Mouse (Mus musculus) embryonic facial prominence, embryonic 13.5 days (tissue): ENCODE results near the gene Nbl1. TPM values are rescaled to one million over a fixed set of nuclear protein-coding genes. Genes with fewer than 3 reads are reported as not detected.

ENCODE experiments used
- ATAC-seq: fragments of 200-750 bp; cut with Nextera tagmentation; 2 replicates; pipeline ENCODE4 v1.8.0; 2017; ENCODE audit warnings: low read depth; ENCODE audit not compliant: insufficient number of reproducible peaks, insufficient read depth, low FRiP score, low TSS enrichment
- H3K27ac ChIP-seq: fragments of 300-500 bp; sonication (generic); 2 replicates; pipeline ENCODE4 v1.5.1; 2015; ENCODE audit warnings: moderate library complexity, mild to moderate bottlenecking, inconsistent platforms
- H3K27me3 ChIP-seq: fragments of 300-500 bp; sonication (generic); 2 replicates; pipeline ENCODE4 v1.6.1; 2015; ENCODE audit warnings: mild to moderate bottlenecking, inconsistent platforms
- H3K36me3 ChIP-seq: fragments of 300-500 bp; sonication (generic); 2 replicates; pipeline ENCODE4 v1.6.1; 2015; ENCODE audit warnings: mild to moderate bottlenecking, inconsistent platforms
- H3K4me1 ChIP-seq: fragments of 300-500 bp; sonication (generic); 2 replicates; pipeline ENCODE4 v1.6.1; 2015; ENCODE audit warnings: inconsistent platforms
- H3K4me2 ChIP-seq: fragments of 300-500 bp; sonication (generic); 2 replicates; pipeline ENCODE4 v1.6.1; 2015; ENCODE audit warnings: moderate library complexity, mild to moderate bottlenecking, inconsistent platforms
- H3K4me3 ChIP-seq: fragments of 300-500 bp; sonication (generic); 2 replicates; pipeline ENCODE4 v1.5.1; 2015; ENCODE audit warnings: mild to moderate bottlenecking, inconsistent platforms
- H3K9ac ChIP-seq: fragments of 300-500 bp; sonication (generic); 2 replicates; pipeline ENCODE4 v1.6.1; 2015; ENCODE audit warnings: mild to moderate bottlenecking, inconsistent platforms
- H3K9me3 ChIP-seq: fragments of 300-500 bp; sonication (generic); 2 replicates; pipeline ENCODE4 v1.6.1; 2016; ENCODE audit warnings: inconsistent platforms
- WGBS: fragments of 180-500 bp; shearing (Covaris S2); methylation state at CpG from one replicate; pipeline ENCODE4 v1.1.7; 2015; ENCODE audit warnings: mixed read lengths; 5-methylcytosine and 5-hydroxymethylcytosine counted together
- polyA plus RNA-seq: library from polyadenylated mRNA; unstranded; fragments of >200 nt; fragmentation: Nextera tagmentation; extraction: Ambion mirVana; gene quantifications from 2 replicates; pipeline ENCODE4 v1.2.1, GENCODE M21; 2015

The Nbl1 gene
- polyA plus RNA-seq, 1 experiment from 2014 or later = 187 TPM

- 93% methylated on average over 4 of the region's 4 CpGs for WGBS
- no peak overlapping the region for H3K4me2 ChIP-seq
- no peak for ATAC-seq
These were observed 29.8 kb upstream of the Nbl1 start for GRCm38 (mm10) chr4:139122557-139122956.

GRCm38 (mm10) chr4:139120998-139121397, 28.2 kb upstream of the Nbl1 start:
- 45% methylated on average over 7 of the region's 7 CpGs for WGBS
- Histone ChIP-seq H3K9ac (no peak overlapping the region), H3K9me3 (0 out of 2 replicates have a peak, but pooled peaks cover 3% of the 10 kb centered on the region), H3K4me3 (no peak overlapping the region), H3K36me3 (no peaks in the 10 kb centered on the region), H3K27me3 (no peaks in the 10 kb centered on the region), H3K27ac (peak overlapping the region; percentile 78), H3K4me1 (peaks cover 37% of the 10 kb centered on the region), H3K4me2 (peak overlapping the region; percentile 9; the same call in 1 of the 2 replicates)
- ATAC-seq = no peak

More at GRCm38 (mm10) chr4:139122557-139122956, 29.8 kb upstream of the Nbl1 start:
- peaks cover 34% of the 10 kb centered on the region for H3K4me1 ChIP-seq
- H3K9me3 ChIP-seq = peaks cover 10% of the 10 kb centered on the region; the same call in 1 of the 2 replicates
- no peak overlapping the region for H3K9ac ChIP-seq
- no peaks in the 10 kb centered on the region for H3K27me3 ChIP-seq
- no peak overlapping the region for H3K4me3 ChIP-seq
- H3K27ac ChIP-seq = no peak overlapping the region
- peaks cover 8% of the 10 kb centered on the region for H3K36me3 ChIP-seq

DNA sequence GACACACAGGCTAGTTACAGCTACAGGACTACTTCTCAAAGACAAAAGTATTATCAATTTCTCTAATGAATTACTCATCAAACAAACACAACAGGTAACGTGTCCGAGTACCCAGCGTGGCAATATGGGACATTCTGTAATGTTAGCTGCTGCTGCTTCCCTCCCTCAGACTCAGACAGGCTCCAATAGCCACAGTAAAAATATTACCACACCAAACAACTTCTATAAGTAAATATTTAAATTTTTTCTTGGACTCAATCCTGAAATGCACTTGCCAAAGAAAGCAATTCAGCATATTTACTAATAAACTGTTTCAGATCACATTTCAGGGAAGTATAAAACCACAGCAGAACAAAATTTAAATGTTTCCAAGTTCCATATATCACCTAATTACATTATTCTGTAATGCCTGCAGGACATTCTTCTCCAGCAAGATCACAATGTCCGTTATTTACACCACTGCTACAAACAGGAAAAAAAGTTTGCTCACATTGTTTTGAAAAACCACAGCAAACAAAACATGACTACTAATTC, 27.6 kb upstream of the Nbl1 start:
- Histone ChIP-seq H3K4me1 (peaks cover 41% of the 10 kb centered on the region), H3K4me2 (peak overlapping the region; percentile 9), H3K4me3 (no peak overlapping the region), H3K27me3 (no peaks in the 10 kb centered on the region), H3K9me3 (0 out of 2 replicates have a peak, but pooled peaks cover 3% of the 10 kb centered on the region), H3K27ac (peak overlapping the region; percentile 78), H3K9ac (no peak overlapping the region), H3K36me3 (no peaks in the 10 kb centered on the region)
- WGBS = 50% methylated on average over 4 of the region's 4 CpGs
- no peak for ATAC-seq

DNA sequence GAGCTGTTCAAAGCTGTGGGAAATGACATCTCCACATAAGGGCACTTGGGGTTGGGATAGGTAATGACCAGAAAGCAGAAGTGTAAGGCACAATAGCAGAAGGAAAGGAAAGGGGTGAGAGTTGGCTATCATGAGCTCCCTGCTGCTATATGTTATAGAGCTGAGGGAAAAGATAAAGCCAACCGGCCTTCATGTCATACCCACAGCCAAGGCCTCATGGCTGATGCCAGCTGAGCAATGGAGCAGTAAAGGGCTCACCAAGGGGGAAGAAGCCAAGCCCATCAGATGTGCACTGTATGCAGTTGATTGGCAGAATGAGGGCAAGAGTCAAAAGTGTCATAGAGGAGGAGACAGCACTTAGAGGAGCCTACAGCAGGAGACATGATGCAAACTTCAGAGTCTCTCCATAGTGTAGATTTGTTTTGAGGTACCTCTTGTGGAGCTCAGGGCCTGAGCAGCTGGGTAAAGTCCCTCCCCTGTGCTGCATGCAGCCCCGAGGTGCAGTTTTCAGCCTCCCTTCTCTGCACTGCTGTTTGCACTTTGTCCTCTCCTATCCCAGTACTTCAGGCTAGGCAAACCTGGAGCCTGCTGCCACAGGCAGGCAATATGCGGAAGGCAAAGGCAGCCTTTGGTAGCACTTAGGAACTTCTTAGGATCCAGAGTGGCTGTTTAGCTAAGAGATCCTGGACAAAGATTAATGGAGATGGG, 23.7 kb upstream of the Nbl1 start:
- Histone ChIP-seq H3K36me3 (no peaks in the 10 kb centered on the region; the same call in 1 of the 2 replicates), H3K27me3 (no peaks in the 10 kb centered on the region), H3K9me3 (0 out of 2 replicates have a peak, but pooled peaks cover under 1% of the 10 kb centered on the region), H3K27ac (no peak overlapping the region), H3K4me2 (no peak overlapping the region), H3K9ac (no peak overlapping the region), H3K4me1 (peaks cover 62% of the 10 kb centered on the region), H3K4me3 (no peak overlapping the region)
- no peak for ATAC-seq
- WGBS = 76% methylated on average over 3 of the region's 3 CpGs

GRCm38 (mm10) chr4:139115721-139116120, 22.9 kb upstream of the Nbl1 start:
- Histone ChIP-seq H3K36me3 (no peaks in the 10 kb centered on the region; the same call in 1 of the 2 replicates), H3K4me3 (no peak overlapping the region), H3K4me2 (no peak overlapping the region), H3K4me1 (peaks cover 62% of the 10 kb centered on the region), H3K9me3 (no peaks in the 10 kb centered on the region), H3K27ac (no peak overlapping the region), H3K27me3 (no peaks in the 10 kb centered on the region), H3K9ac (no peak overlapping the region)
- 76% methylated on average over 5 of the region's 5 CpGs for WGBS
- ATAC-seq = no peak

DNA sequence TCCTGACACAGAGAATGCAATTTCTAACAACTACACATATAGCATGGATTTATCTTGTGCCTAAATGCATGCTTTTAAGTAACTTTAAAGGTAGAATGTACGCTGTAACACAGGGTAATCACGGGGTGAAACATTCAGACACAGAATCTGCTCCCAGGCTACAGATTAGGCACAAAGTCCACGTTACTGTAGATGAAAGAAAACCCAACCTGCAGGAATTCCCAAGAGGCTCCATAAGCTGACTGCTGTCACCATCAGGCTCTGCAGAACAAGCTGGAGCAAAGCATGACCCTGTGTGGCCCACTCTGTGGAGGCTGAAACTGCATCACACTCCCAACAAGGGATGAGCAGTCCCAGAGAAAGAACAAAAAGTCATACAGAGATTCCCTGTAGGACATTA, 19.7 kb upstream of the Nbl1 start:
- H3K9ac ChIP-seq = no peak overlapping the region
- no peaks in the 10 kb centered on the region; the same call in 1 of the 2 replicates for H3K36me3 ChIP-seq
- no peak for ATAC-seq
- H3K4me1 ChIP-seq = peaks cover 64% of the 10 kb centered on the region
- H3K27me3 ChIP-seq = no peaks in the 10 kb centered on the region
- 0 out of 2 replicates have a peak overlapping the region, but pooled peaks have one; percentile 5 for H3K27ac ChIP-seq
- no peaks in the 10 kb centered on the region for H3K9me3 ChIP-seq
- H3K4me2 ChIP-seq = no peak overlapping the region
- H3K4me3 ChIP-seq = no peak overlapping the region
- WGBS = 55% methylated on average over 3 of the region's 3 CpGs

DNA sequence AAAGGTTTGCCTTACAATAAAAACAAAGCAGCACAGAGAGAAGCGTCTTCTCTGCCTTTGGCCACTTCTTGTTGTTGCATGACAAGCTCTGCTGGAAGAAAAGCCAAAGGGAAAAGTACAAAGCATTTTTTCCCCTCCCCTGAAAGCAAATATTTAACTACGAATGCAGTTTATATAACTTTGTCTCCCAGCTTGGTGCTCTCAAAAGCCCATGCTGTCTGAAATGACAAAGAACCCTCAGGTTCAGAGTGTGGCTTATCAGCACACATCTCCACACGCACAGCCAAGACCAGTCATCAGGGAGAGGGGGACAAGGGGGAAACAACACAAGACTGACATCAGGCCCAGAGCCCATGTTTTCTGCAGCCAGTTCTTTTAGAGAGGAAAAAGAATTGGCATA, 18.6 kb upstream of the Nbl1 start:
- H3K4me2 ChIP-seq = no peak overlapping the region
- WGBS = 26% methylated on average over 3 of the region's 3 CpGs
- peaks cover 71% of the 10 kb centered on the region for H3K4me1 ChIP-seq
- no peaks in the 10 kb centered on the region; the same call in 1 of the 2 replicates for H3K36me3 ChIP-seq
- no peak overlapping the region for H3K9ac ChIP-seq
- no peak for ATAC-seq
- no peak overlapping the region for H3K4me3 ChIP-seq
- H3K27me3 ChIP-seq = no peaks in the 10 kb centered on the region
- no peaks in the 10 kb centered on the region for H3K9me3 ChIP-seq
- H3K27ac ChIP-seq = peak overlapping the region; percentile 77

- no peak for ATAC-seq
- H3K36me3 ChIP-seq = no peaks in the 10 kb centered on the region; the same call in 1 of the 2 replicates
- H3K4me3 ChIP-seq = no peak overlapping the region
- H3K4me1 ChIP-seq = peaks cover 74% of the 10 kb centered on the region
- H3K9ac ChIP-seq = no peak overlapping the region
- H3K27ac ChIP-seq = peak overlapping the region; percentile 77
- 54% methylated on average over 3 of the region's 3 CpGs for WGBS
- no peak overlapping the region for H3K4me2 ChIP-seq
- H3K9me3 ChIP-seq = no peaks in the 10 kb centered on the region
- no peaks in the 10 kb centered on the region for H3K27me3 ChIP-seq
These were observed 18.1 kb upstream of the Nbl1 start for GRCm38 (mm10) chr4:139110858-139111257.

GRCm38 (mm10) chr4:139105453-139105852, 12.7 kb upstream of the Nbl1 start:
- peaks cover 81% of the 10 kb centered on the region for H3K4me1 ChIP-seq
- ATAC-seq = no peak
- WGBS = 95% methylated on average over 1 of the region's 1 CpGs
- H3K27ac ChIP-seq = no peak overlapping the region
- H3K9ac ChIP-seq = no peak overlapping the region
- no peaks in the 10 kb centered on the region for H3K27me3 ChIP-seq
- no peaks in the 10 kb centered on the region for H3K9me3 ChIP-seq
- H3K4me2 ChIP-seq = no peak overlapping the region
- H3K4me3 ChIP-seq = no peak overlapping the region
- peaks cover 31% of the 10 kb centered on the region for H3K36me3 ChIP-seq

- H3K4me3 ChIP-seq = no peak overlapping the region
- peaks cover 64% of the 10 kb centered on the region for H3K4me1 ChIP-seq
- H3K27ac ChIP-seq = peak overlapping the region; percentile 86
- peaks cover 31% of the 10 kb centered on the region for H3K36me3 ChIP-seq
- peak overlapping the region; percentile 4; the same call in 1 of the 2 replicates for H3K4me2 ChIP-seq
- ATAC-seq = no peak
- H3K9ac ChIP-seq = no peak overlapping the region
- 39% methylated on average over 6 of the region's 6 CpGs for WGBS
- H3K9me3 ChIP-seq = no peaks in the 10 kb centered on the region
- H3K27me3 ChIP-seq = no peaks in the 10 kb centered on the region
These were observed 8.8 kb upstream of the Nbl1 start for GRCm38 (mm10) chr4:139101546-139101945.

GRCm38 (mm10) chr4:139100326-139100725, 7.5 kb upstream of the Nbl1 start:
- H3K9ac ChIP-seq = no peak overlapping the region
- H3K27ac ChIP-seq = no peak overlapping the region; the same call in 1 of the 2 replicates
- no peak overlapping the region for H3K4me3 ChIP-seq
- no peaks in the 10 kb centered on the region for H3K27me3 ChIP-seq
- H3K4me1 ChIP-seq = peaks cover 60% of the 10 kb centered on the region
- WGBS = 93% methylated on average over 8 of the region's 8 CpGs
- H3K36me3 ChIP-seq = peaks cover 31% of the 10 kb centered on the region
- no peaks in the 10 kb centered on the region for H3K9me3 ChIP-seq
- ATAC-seq = no peak
- H3K4me2 ChIP-seq = no peak overlapping the region

- H3K4me1 ChIP-seq = peaks cover 46% of the 10 kb centered on the region
- no peak overlapping the region for H3K9ac ChIP-seq
- no peak overlapping the region for H3K27ac ChIP-seq
- H3K36me3 ChIP-seq = peaks cover under 1% of the 10 kb centered on the region; the same call in 1 of the 2 replicates
- ATAC-seq = no peak
- WGBS = 70% methylated on average over 5 of the region's 5 CpGs
- peaks cover 22% of the 10 kb centered on the region; the same call in 1 of the 2 replicates for H3K27me3 ChIP-seq
- no peak overlapping the region for H3K4me3 ChIP-seq
- no peaks in the 10 kb centered on the region for H3K9me3 ChIP-seq
- no peak overlapping the region for H3K4me2 ChIP-seq
These were observed 3.4 kb upstream of the Nbl1 start for GRCm38 (mm10) chr4:139096201-139096600.
